Mouse (Mus musculus) myocyte (in vitro differentiated cells): ENCODE measurements around the gene Acox3. TPM values are rescaled to one million over a fixed set of nuclear protein-coding genes. Genes with fewer than 3 reads are reported as not detected.

Experiments
- H3K27me3 ChIP-seq: one replicate; pipeline ENCODE4 v1.6.1; 2011; ENCODE audit not compliant: control insufficient read depth, insufficient read depth, insufficient read length
- H3K36me3 ChIP-seq: one replicate; pipeline ENCODE4 v1.6.1; 2011; ENCODE audit not compliant: control insufficient read depth, insufficient read depth
- H3K4me2 ChIP-seq: one replicate; pipeline ENCODE4 v1.6.1; 2011; ENCODE audit warnings: low read depth, control low read depth
- H3K4me3 ChIP-seq: one replicate; pipeline ENCODE4 v1.5.1; 2011; ENCODE audit warnings: mild to moderate bottlenecking, control low read depth, moderate library complexity
- H3K79me2 ChIP-seq: one replicate; pipeline ENCODE4 v1.6.1; 2011; ENCODE audit not compliant: control insufficient read depth, insufficient read depth
- H3ac ChIP-seq: one replicate; pipeline ENCODE4 v1.6.1; 2011; ENCODE audit not compliant: control insufficient read depth, insufficient read length
- CEBPB ChIP-seq: IDR thresholded peaks from 2 replicates; pipeline ENCODE4 v1.6.1; 2011; ENCODE audit warnings: mild to moderate bottlenecking, moderate library complexity; ENCODE audit not compliant: poor library complexity, insufficient read depth, severe bottlenecking
- E2F4 ChIP-seq: IDR thresholded peaks from one replicate; pipeline ENCODE4 v1.6.1; 2011; ENCODE audit warnings: mild to moderate bottlenecking, control low read depth, moderate library complexity; ENCODE audit not compliant: insufficient read depth
- MAX ChIP-seq: IDR thresholded peaks from one replicate; pipeline ENCODE4 v1.6.1; 2011; ENCODE audit warnings: low read depth, mild to moderate bottlenecking, control low read depth
- MYOD1 ChIP-seq, 3 experiments: IDR thresholded peaks; one replicate each; pipeline ENCODE4 v1.6.1; 2011; ENCODE audit warnings: control low read depth in 2 of 3, low read depth in 2 of 3, mild to moderate bottlenecking in 2 of 3, moderate library complexity in 1 of 3; ENCODE audit not compliant: insufficient read length in 2 of 3, control insufficient read depth in 1 of 3
- MYOG ChIP-seq, 3 experiments: IDR thresholded peaks; one replicate each; pipeline ENCODE4 v1.6.1; 2011; ENCODE audit warnings: control low read depth in 2 of 3, low read depth in 2 of 3, mild to moderate bottlenecking in 2 of 3; ENCODE audit not compliant: insufficient read length in 2 of 3, control insufficient read depth in 1 of 3, insufficient read depth in 1 of 3
- POLR2A ChIP-seq: IDR thresholded peaks from one replicate; pipeline ENCODE4 v1.6.1; 2011; ENCODE audit warnings: low read depth, mild to moderate bottlenecking, control low read depth, moderate library complexity; ENCODE audit not compliant: insufficient read length
- POLR2AphosphoS2 ChIP-seq: IDR thresholded peaks from one replicate; pipeline ENCODE4 v1.6.1; 2011; ENCODE audit warnings: low read depth, control low read depth; ENCODE audit not compliant: insufficient read length
- REST ChIP-seq: IDR thresholded peaks from one replicate; pipeline ENCODE4 v1.6.1; 2011; ENCODE audit warnings: mild to moderate bottlenecking, control low read depth, moderate library complexity; ENCODE audit not compliant: insufficient read depth, insufficient read length
- SRF ChIP-seq: IDR thresholded peaks from one replicate; pipeline ENCODE4 v1.6.1; 2011; ENCODE audit warnings: low read depth; ENCODE audit not compliant: control insufficient read depth, insufficient read length
- TCF12 ChIP-seq: IDR thresholded peaks from one replicate; pipeline ENCODE4 v1.6.1; 2011; ENCODE audit warnings: mild to moderate bottlenecking, control low read depth; ENCODE audit not compliant: poor library complexity, insufficient read depth, severe bottlenecking
- TCF3 ChIP-seq: IDR thresholded peaks from one replicate; pipeline ENCODE4 v1.6.1; 2011; ENCODE audit warnings: low read depth, control low read depth; ENCODE audit not compliant: insufficient read length
- USF1 ChIP-seq: IDR thresholded peaks from one replicate; pipeline ENCODE4 v1.6.1; 2011; ENCODE audit warnings: low read depth, mild to moderate bottlenecking, control low read depth, moderate library complexity
- polyA plus RNA-seq: library from polyadenylated mRNA; unstranded; fragments of >200 nt; fragmentation: generic; extraction: Trizol; gene quantifications from one replicate; pipeline ENCODE4 v1.2.1, GENCODE M21; 2012; ENCODE audit warnings: missing spikeins

Gene Acox3
- polyA plus RNA-seq, 1 experiment: 20.8 TPM

GRCm38 (mm10) chr5:35574653-35575599, 7.9 kb upstream of the Acox3 start, which contains the start of gene Trmt44:
TSS of gene Trmt44 (minus strand) at chr5:35575070.
- peaks cover 18% of the 10 kb centered on the region for H3K36me3 ChIP-seq
- TF ChIP-seq POLR2AphosphoS2 (peak; percentile 80), E2F4 (peak; percentile 65), POLR2A (peak; percentile 91), CEBPB (no peak), SRF (peak; percentile 78)
- peak within 1 kb of the TSS; percentile 76 for H3K4me3 ChIP-seq
- H3K79me2 ChIP-seq: peaks cover 6% of the 10 kb centered on the region
- H3K27me3 ChIP-seq: no peaks in the 10 kb centered on the region
- peak within 1 kb of the TSS; percentile 97 for H3K4me2 ChIP-seq
- H3ac ChIP-seq: peak within 1 kb of the TSS; percentile 87

GRCm38 (mm10) chr5:35576409-35577020, 6.3 kb upstream of the Acox3 start:
- TF ChIP-seq POLR2A (peak; percentile 39), MYOG (IDR thresholded peaks at IDR 0.05; ENCODE audit: control insufficient read depth in 1 of 3, insufficient read depth in 1 of 3, insufficient read length in 2 of 3, low read depth in 2 of 3) (peak in 2 of 3 experiments; percentile 32 to 58), USF1 (no peak), TCF12 (peak; percentile 31), SRF (no peak), E2F4 (no peak), POLR2AphosphoS2 (no peak), MYOD1 (IDR thresholded peaks at IDR 0.05; ENCODE audit: control insufficient read depth in 1 of 3, insufficient read length in 2 of 3, low read depth in 2 of 3) (peak; percentile 94 to 100 (median 99)), REST (no peak), CEBPB (no peak), TCF3 (peak; percentile 30), MAX (no peak)
- Histone ChIP-seq H3K4me2 (peak overlapping the region; percentile 76), H3K36me3 (peaks cover 9% of the 10 kb centered on the region), H3ac (no peak overlapping the region), H3K4me3 (no peak overlapping the region), H3K27me3 (no peaks in the 10 kb centered on the region), H3K79me2 (peaks cover 6% of the 10 kb centered on the region)

GRCm38 (mm10) chr5:35578411-35578810, 4.4 kb upstream of the Acox3 start:
- Histone ChIP-seq H3K79me2 (peaks cover 6% of the 10 kb centered on the region), H3K27me3 (no peaks in the 10 kb centered on the region), H3ac (no peak overlapping the region), H3K4me2 (no peak overlapping the region), H3K36me3 (no peaks in the 10 kb centered on the region), H3K4me3 (no peak overlapping the region)
- TF ChIP-seq MAX: no peak
- TF ChIP-seq POLR2A: no peak
- TF ChIP-seq CEBPB: no peak
- TF ChIP-seq MYOG (IDR thresholded peaks at IDR 0.05; ENCODE audit: control insufficient read depth in 1 of 3, insufficient read depth in 1 of 3, insufficient read length in 2 of 3, low read depth in 2 of 3): no peak
- no peak for TF ChIP-seq MYOD1 (IDR thresholded peaks at IDR 0.05; ENCODE audit: control insufficient read depth in 1 of 3, insufficient read length in 2 of 3, low read depth in 2 of 3)

- Histone ChIP-seq H3K79me2 (no peaks in the 10 kb centered on the region), H3ac (no peak overlapping the region), H3K36me3 (no peaks in the 10 kb centered on the region), H3K4me2 (no peak overlapping the region), H3K27me3 (no peaks in the 10 kb centered on the region), H3K4me3 (no peak overlapping the region)
- TF ChIP-seq SRF (no peak), MYOG (IDR thresholded peaks at IDR 0.05; ENCODE audit: control insufficient read depth in 1 of 3, insufficient read depth in 1 of 3, insufficient read length in 2 of 3, low read depth in 2 of 3) (no peak), POLR2AphosphoS2 (no peak), MAX (no peak), USF1 (no peak), TCF12 (no peak), REST (no peak), CEBPB (no peak)
Measured at GRCm38 (mm10) chr5:35579247-35579893, 3.5 kb upstream of the Acox3 start.
